Mouse (Mus musculus) neural tube, embryonic 10.5 days (tissue): ENCODE measurements around the gene Celf2.

Experiments used
- DNase-seq: peaks from one replicate; pipeline ENCODE4 v3.0.0-alpha.2; 2017; ENCODE audit warnings: low spot score; ENCODE audit errors: extremely low spot score

Celf2 gene

GRCm38 (mm10) chr2:6507071-6507470 lies 1002.3 kb downstream of the Celf2 start:
- DNase-seq = no peak

- DNase-seq = peak; percentile 42
These were observed 1003.2 kb downstream of the Celf2 start for GRCm38 (mm10) chr2:6505979-6506811.

GRCm38 (mm10) chr2:6505531-6505930 lies 1003.8 kb downstream of the Celf2 start:
- no peak for DNase-seq

GRCm38 (mm10) chr2:6498101-6498500 lies 1011.3 kb downstream of the Celf2 start:
- no peak for DNase-seq

- no peak for DNase-seq
These were observed 1011.7 kb downstream of the Celf2 start for GRCm38 (mm10) chr2:6497636-6498035.

- no peak for DNase-seq
These were observed 1015.5 kb downstream of the Celf2 start for GRCm38 (mm10) chr2:6493886-6494285.

GRCm38 (mm10) chr2:6490870-6491269 lies 1018.5 kb downstream of the Celf2 start:
- no peak for DNase-seq

- DNase-seq = no peak
These were observed 1019.3 kb downstream of the Celf2 start for GRCm38 (mm10) chr2:6490076-6490475.
